Mouse (Mus musculus): ENCODE measurements around the gene Gbx2. TPM values are rescaled to one million over a fixed set of nuclear protein-coding genes. Genes with fewer than 3 reads are reported as not detected.

Gbx2 gene
- polyA plus RNA-seq, 1 experiment from 2014 or later, result 0.52 TPM

GRCm38 (mm10) chr1:89959393-89959792 is 28.4 kb upstream of the Gbx2 start:
- H3K9ac ChIP-seq (replicated peaks), result no peak overlapping the region
- no peaks in the 10 kb centered on the region for H3K9me3 ChIP-seq (ENCODE audit: low read length)
- H3K4me1 ChIP-seq (ENCODE audit: insufficient read depth), result no peaks in the 10 kb centered on the region
- H3K27me3 ChIP-seq (ENCODE audit: insufficient read depth, low read length), result peaks cover 3% of the 10 kb centered on the region; the same call in 1 of the 2 replicates
- TF ChIP-seq EP300 (IDR thresholded peaks at IDR 0.05; ENCODE audit: low read depth) (no peak), CTCF (IDR thresholded peaks at IDR 0.05; ENCODE audit: low read depth) (no peak)
- no peak for DNase-seq
- no peak overlapping the region for H3K4me3 ChIP-seq (ENCODE audit: low read depth, low read length)
- no peaks in the 10 kb centered on the region for H3K36me3 ChIP-seq (replicated peaks; ENCODE audit: insufficient read depth, low read length)
- 74% methylated on average over 4 of the region's 4 CpGs for WGBS (ENCODE audit: insufficient replicate concordance)
- no peak for ATAC-seq
- H3K4me2 ChIP-seq (ENCODE audit: low read depth, low read length), result no peak overlapping the region
- no peak overlapping the region for H3K27ac ChIP-seq (ENCODE audit: low read depth)

- H3K4me3 ChIP-seq (ENCODE audit: low read depth, low read length), result no peak overlapping the region
- no peaks in the 10 kb centered on the region for H3K36me3 ChIP-seq (replicated peaks; ENCODE audit: insufficient read depth, low read length)
- peak; percentile 35; the same call in 1 of the 2 replicates for ATAC-seq
- DNase-seq, result peak; percentile 80
- no peak overlapping the region for H3K4me2 ChIP-seq (ENCODE audit: low read depth, low read length)
- H3K27ac ChIP-seq (ENCODE audit: low read depth), result no peak overlapping the region
- no peak overlapping the region for H3K9ac ChIP-seq (replicated peaks)
- WGBS (ENCODE audit: insufficient replicate concordance), result 3% methylated on average over 16 of the region's 16 CpGs
- H3K4me1 ChIP-seq (ENCODE audit: insufficient read depth), result peaks cover 6% of the 10 kb centered on the region; the same call in 1 of the 2 replicates
- H3K27me3 ChIP-seq (ENCODE audit: insufficient read depth, low read length), result peaks cover 55% of the 10 kb centered on the region
- TF ChIP-seq CTCF (IDR thresholded peaks at IDR 0.05; ENCODE audit: low read depth) (peak; percentile 86), EP300 (IDR thresholded peaks at IDR 0.05; ENCODE audit: low read depth) (no peak)
- H3K9me3 ChIP-seq (ENCODE audit: low read length), result no peaks in the 10 kb centered on the region
These were observed 12.2 kb upstream of the Gbx2 start for GRCm38 (mm10) chr1:89943202-89943601.

GRCm38 (mm10) chr1:89942395-89942976 is 11.5 kb upstream of the Gbx2 start:
- H3K9me3 ChIP-seq (ENCODE audit: low read length), result no peaks in the 10 kb centered on the region
- no peak overlapping the region for H3K4me2 ChIP-seq (ENCODE audit: low read depth, low read length)
- no peaks in the 10 kb centered on the region for H3K36me3 ChIP-seq (replicated peaks; ENCODE audit: insufficient read depth, low read length)
- H3K9ac ChIP-seq (replicated peaks), result no peak overlapping the region
- ATAC-seq (no peak), DNase-seq (no peak)
- 7% methylated on average over 15 of the region's 15 CpGs for WGBS (ENCODE audit: insufficient replicate concordance)
- no peak overlapping the region for H3K27ac ChIP-seq (ENCODE audit: low read depth)
- H3K4me1 ChIP-seq (ENCODE audit: insufficient read depth), result peaks cover 6% of the 10 kb centered on the region; the same call in 1 of the 2 replicates
- H3K27me3 ChIP-seq (ENCODE audit: insufficient read depth, low read length), result peaks cover 55% of the 10 kb centered on the region
- no peak overlapping the region for H3K4me3 ChIP-seq (ENCODE audit: low read depth, low read length)
- no peak for TF ChIP-seq EP300 (IDR thresholded peaks at IDR 0.05; ENCODE audit: low read depth)
- no peak for TF ChIP-seq CTCF (IDR thresholded peaks at IDR 0.05; ENCODE audit: low read depth)

GRCm38 (mm10) chr1:89941701-89942381 is 10.9 kb upstream of the Gbx2 start:
- H3K27me3 ChIP-seq (ENCODE audit: insufficient read depth, low read length), result peaks cover 62% of the 10 kb centered on the region
- 2% methylated on average over 40 of the region's 40 CpGs for WGBS (ENCODE audit: insufficient replicate concordance)
- H3K4me3 ChIP-seq (ENCODE audit: low read depth, low read length), result peak overlapping the region; percentile 5; the same call in 1 of the 2 replicates

GRCm38 (mm10) chr1:89940961-89941524 is 10.1 kb upstream of the Gbx2 start:
- 16% methylated on average over 15 of the region's 15 CpGs for WGBS (ENCODE audit: insufficient replicate concordance)

More at GRCm38 (mm10) chr1:89941701-89942381, 10.9 kb upstream of the Gbx2 start:
- no peak for DNase-seq
- H3K9ac ChIP-seq (replicated peaks), result no peak overlapping the region
- ATAC-seq, result no peak
- TF ChIP-seq CTCF (IDR thresholded peaks at IDR 0.05; ENCODE audit: low read depth), result no peak
- no peak for TF ChIP-seq EP300 (IDR thresholded peaks at IDR 0.05; ENCODE audit: low read depth)
- peak overlapping the region; percentile 7; the same call in 1 of the 2 replicates for H3K4me2 ChIP-seq (ENCODE audit: low read depth, low read length)
- no peaks in the 10 kb centered on the region for H3K36me3 ChIP-seq (replicated peaks; ENCODE audit: insufficient read depth, low read length)
- H3K4me1 ChIP-seq (ENCODE audit: insufficient read depth), result peaks cover 6% of the 10 kb centered on the region; the same call in 1 of the 2 replicates
- no peaks in the 10 kb centered on the region for H3K9me3 ChIP-seq (ENCODE audit: low read length)
- H3K27ac ChIP-seq (ENCODE audit: low read depth), result no peak overlapping the region

More at GRCm38 (mm10) chr1:89940961-89941524, 10.1 kb upstream of the Gbx2 start:
- ATAC-seq (no peak), DNase-seq (no peak)
- Histone ChIP-seq H3K9me3 (ENCODE audit: low read length) (no peaks in the 10 kb centered on the region), H3K4me1 (ENCODE audit: insufficient read depth) (peaks cover 6% of the 10 kb centered on the region; the same call in 1 of the 2 replicates), H3K9ac (replicated peaks) (no peak overlapping the region), H3K4me3 (ENCODE audit: low read depth, low read length) (no peak overlapping the region), H3K36me3 (replicated peaks; ENCODE audit: insufficient read depth, low read length) (no peaks in the 10 kb centered on the region), H3K27ac (ENCODE audit: low read depth) (no peak overlapping the region), H3K27me3 (ENCODE audit: insufficient read depth, low read length) (peaks cover 69% of the 10 kb centered on the region), H3K4me2 (ENCODE audit: low read depth, low read length) (no peak overlapping the region)
- TF ChIP-seq CTCF (IDR thresholded peaks at IDR 0.05; ENCODE audit: low read depth) (no peak), EP300 (IDR thresholded peaks at IDR 0.05; ENCODE audit: low read depth) (no peak)
